Mouse (Mus musculus) ES-E14 (cell line): ENCODE results near the gene Crx. TPM values are rescaled to one million over a fixed set of nuclear protein-coding genes. Genes with fewer than 3 reads are reported as not detected.

Source experiments
- DNase-seq: peaks from one replicate; pipeline ENCODE4 v3.0.0-alpha.2; 2013; ENCODE audit warnings: low read depth, low spot score
- H3K27ac ChIP-seq: 2 replicates; pipeline ENCODE4 v1.5.1; 2012; ENCODE audit warnings: low read depth, mild to moderate bottlenecking, low read length, moderate library complexity, mixed read lengths; ENCODE audit not compliant: poor library complexity, insufficient read depth, severe bottlenecking
- H3K36me3 ChIP-seq: 2 replicates; pipeline ENCODE4 v1.6.1; 2012; ENCODE audit warnings: mild to moderate bottlenecking, low read length, moderate library complexity, mixed read lengths; ENCODE audit not compliant: control insufficient read depth, poor library complexity, insufficient read depth, severe bottlenecking
- H3K4me1 ChIP-seq, 2 experiments: fragments of 150-350 bp in 1 of 2; sonication (generic) in 1 of 2; 2 replicates each; pipeline ENCODE4 v1.6.1; 2012; ENCODE audit warnings: low read length in 2 of 2, mild to moderate bottlenecking in 1 of 2, mixed read lengths in 1 of 2; ENCODE audit not compliant: control insufficient read depth in 2 of 2, insufficient read depth in 2 of 2, poor library complexity in 1 of 2
- H3K4me3 ChIP-seq, 2 experiments: fragments of 150-350 bp in 1 of 2; sonication (generic) in 1 of 2; 2 replicates each; pipeline ENCODE4 v1.5.1; 2012; ENCODE audit warnings: low read length in 2 of 2, low read depth in 1 of 2, mild to moderate bottlenecking in 1 of 2, mixed read lengths in 1 of 2; ENCODE audit not compliant: insufficient read depth in 1 of 2, poor library complexity in 1 of 2, severe bottlenecking in 1 of 2
- H3K9ac ChIP-seq: 2 replicates; pipeline ENCODE4 v1.6.1; 2012; ENCODE audit warnings: low read depth, mild to moderate bottlenecking, low read length, mixed read lengths; ENCODE audit not compliant: poor library complexity, insufficient read depth, severe bottlenecking
- H3K9me3 ChIP-seq: fragments of 150-350 bp; sonication (generic); 2 replicates; pipeline ENCODE4 v1.6.1; 2012; ENCODE audit warnings: low read depth, mild to moderate bottlenecking, low read length; ENCODE audit not compliant: control insufficient read depth, insufficient read depth
- MAFK ChIP-seq: IDR thresholded peaks from 2 replicates; pipeline ENCODE4 v1.6.1; 2014; ENCODE audit warnings: mild to moderate bottlenecking, low read depth, low read length, inconsistent platforms; ENCODE audit not compliant: insufficient read depth
- in situ Hi-C, 2 experiments: fragments of 600-800 bp; cut with MboI; formaldehyde crosslinking; loops; one replicate each; pipeline ENCODE4 v1.15.1; 2025; ENCODE audit warnings: low sequenced_read_pairs in 2 of 2, inconsistent platforms in 1 of 2; ENCODE audit not compliant: unreplicated experiment in 2 of 2
- total RNA-seq: library from RNA; depleted of rRNA; stranded (reverse); fragments of 300-350 nt; gene quantifications from 2 replicates; pipeline ENCODE4 v1.2.3, GENCODE M21; 2012; rRNA removed

Crx gene
- total RNA-seq, 1 experiment = not detected

GRCm38 (mm10) chr7:15839578-15839977 lies 40.2 kb downstream of the Crx start, which contains the start of gene Obox6:
Gene Obox6 (minus strand): TSS chr7:15839678.
- H3K4me1 ChIP-seq = no peaks in the 10 kb centered on the region
- no peak within 1 kb of the TSS for H3K27ac ChIP-seq
- H3K9ac ChIP-seq = no peak within 1 kb of the TSS
- no peak for TF ChIP-seq MAFK
- in situ Hi-C loops = no loop called here
- no peaks in the 10 kb centered on the region for H3K36me3 ChIP-seq
- no peak within 1 kb of the TSS for H3K4me3 ChIP-seq
- DNase-seq = no peak
- no peaks in the 10 kb centered on the region for H3K9me3 ChIP-seq

Other genes with a start within 250 kb of the Crx start
- gene Obox3, start 240.1 kb downstream of the Crx start, total RNA-seq = not detected in 2 replicates
- gene Obox5, start 129.8 kb downstream of the Crx start, total RNA-seq = not detected in 2 replicates
- gene Obox6, start 40.3 kb downstream of the Crx start, total RNA-seq = 0.76 and 0.79 TPM in 2 replicates
- gene Crxos, start 2.6 kb upstream of the Crx start, total RNA-seq = 4.2 and 19.1 TPM in 2 replicates
- 36.3 and 54.0 TPM in 2 replicates for gene Selenow, start 42.4 kb upstream of the Crx start, total RNA-seq
- 212 and 220 TPM in 2 replicates for gene Nop53, start 66.1 kb upstream of the Crx start, total RNA-seq
- gene Ehd2, start 87.6 kb upstream of the Crx start, total RNA-seq = 3.8 and 6.8 TPM in 2 replicates
- 3.5 and 3.6 TPM in 2 replicates for gene Bicra, start 168.0 kb upstream of the Crx start, total RNA-seq
- 0.36 and 0.53 TPM in 2 replicates for gene Zfp541, start 181.8 kb upstream of the Crx start, total RNA-seq
- 99.5 and 103 TPM in 2 replicates for gene Napa, start 218.5 kb upstream of the Crx start, total RNA-seq
- 15.4 and 20.0 TPM in 2 replicates for gene Kptn, start 239.9 kb upstream of the Crx start, total RNA-seq
- 3.1 and 7.8 TPM in 2 replicates for gene Slc8a2, start 249.9 kb upstream of the Crx start, total RNA-seq